Mouse (Mus musculus): Measurements from ENCODE around the gene Smim14. TPM values are rescaled to one million over a fixed set of nuclear protein-coding genes. Genes with fewer than 3 reads are reported as not detected.

Gene Smim14
- total and polyA plus RNA-seq, 3 experiments, result 18.8 to 29.8 TPM; not detected in 1

- H3K4me3 ChIP-seq (ENCODE audit: control insufficient read depth in 1 of 2, insufficient read depth in 1 of 2, low read depth in 2 of 2, low read length in 2 of 2), result no peak overlapping the region
- no peak for DNase-seq (ENCODE audit: low read depth, low spot score)
- no peaks in the 10 kb centered on the region for H3K27me3 ChIP-seq (ENCODE audit: control insufficient read depth in 1 of 2, insufficient read depth in 2 of 2, low read length in 2 of 2)
- peaks cover 0 to 19% of the 10 kb centered on the region in 2 experiments; a peak in 2 of 4 replicates for H3K36me3 ChIP-seq (ENCODE audit: control insufficient read depth in 1 of 2, insufficient read depth in 2 of 2, low read length in 2 of 2)
- peaks cover 3% of the 10 kb centered on the region; the same call in 1 of the 2 replicates for H3K79me2 ChIP-seq (ENCODE audit: control insufficient read depth, insufficient read depth, low read length, poor library complexity)
- H3K4me1 ChIP-seq (ENCODE audit: control insufficient read depth in 1 of 2, insufficient read depth in 2 of 2, low read length in 2 of 2), result peaks cover 12 to 20% of the 10 kb centered on the region in 2 experiments
- H3K27ac ChIP-seq (ENCODE audit: control insufficient read depth, low read depth, low read length), result no peak overlapping the region
- TF ChIP-seq RCOR1 (IDR thresholded peaks at IDR 0.05; ENCODE audit: low read depth, low read length), result no peak
- TF ChIP-seq MXI1 (IDR thresholded peaks at IDR 0.05; ENCODE audit: low read depth, low read length), result no peak
- TF ChIP-seq CHD2 (IDR thresholded peaks at IDR 0.05; ENCODE audit: low read length), result no peak
- no peak for TF ChIP-seq CTCF (IDR thresholded peaks at IDR 0.05 in 2 of 3, conservative IDR thresholded peaks at IDR 0.05 in 1 of 3; ENCODE audit: control insufficient read depth in 1 of 3, insufficient read depth in 1 of 3, low read depth in 2 of 3, low read length in 3 of 3, poor library complexity in 1 of 3, severe bottlenecking in 1 of 3)
- no peak for TF ChIP-seq BHLHE40 (IDR thresholded peaks at IDR 0.05; ENCODE audit: borderline replicate concordance, low read depth, low read length)
- no peak for TF ChIP-seq MEF2A (IDR thresholded peaks at IDR 0.05; ENCODE audit: extremely low read depth, insufficient replicate concordance, low read depth, low read length, poor library complexity, severe bottlenecking)
- TF ChIP-seq POLR2AphosphoS5 (IDR thresholded peaks at IDR 0.05; ENCODE audit: borderline replicate concordance, low read depth, low read length), result no peak
- TF ChIP-seq HCFC1 (IDR thresholded peaks at IDR 0.05; ENCODE audit: low read depth, low read length), result no peak
- TF ChIP-seq RAD21 (IDR thresholded peaks at IDR 0.05; ENCODE audit: low read depth, low read length), result no peak
- TF ChIP-seq MYC (IDR thresholded peaks at IDR 0.05; ENCODE audit: low read depth, low read length), result no peak
- no peak for TF ChIP-seq MAX (IDR thresholded peaks at IDR 0.05; ENCODE audit: low read length)
- TF ChIP-seq KAT2A (conservative IDR thresholded peaks at IDR 0.05; ENCODE audit: low read depth, low read length), result no peak
- no peak for TF ChIP-seq NELFE (IDR thresholded peaks at IDR 0.05; ENCODE audit: low read depth, low read length)
- TF ChIP-seq ETS1 (IDR thresholded peaks at IDR 0.05; ENCODE audit: low read depth, low read length), result no peak
- H3K9me3 ChIP-seq (replicated peaks; ENCODE audit: insufficient read depth, low read length), result no peaks in the 10 kb centered on the region
- no peak overlapping the region for H3K9ac ChIP-seq (ENCODE audit: control insufficient read depth, low read depth, low read length, poor library complexity, severe bottlenecking)
Measured at GRCm38 (mm10) chr5:65488725-65489124, 48.3 kb downstream of the Smim14 start.

GRCm38 (mm10) chr5:65487381-65487780 lies 49.6 kb downstream of the Smim14 start:
- Histone ChIP-seq H3K9ac (ENCODE audit: control insufficient read depth, low read depth, low read length, poor library complexity, severe bottlenecking) (no peak overlapping the region), H3K9me3 (replicated peaks; ENCODE audit: insufficient read depth, low read length) (no peaks in the 10 kb centered on the region), H3K4me1 (ENCODE audit: control insufficient read depth in 1 of 2, insufficient read depth in 2 of 2, low read length in 2 of 2) (peaks cover 9 to 26% of the 10 kb centered on the region in 2 experiments), H3K27ac (ENCODE audit: control insufficient read depth, low read depth, low read length) (no peak overlapping the region), H3K36me3 (ENCODE audit: control insufficient read depth in 1 of 2, insufficient read depth in 2 of 2, low read length in 2 of 2) (peaks cover 0 to 21% of the 10 kb centered on the region in 2 experiments; a peak in 2 of 4 replicates), H3K79me2 (ENCODE audit: control insufficient read depth, insufficient read depth, low read length, poor library complexity) (no peaks in the 10 kb centered on the region; the same call in 1 of the 2 replicates), H3K27me3 (ENCODE audit: control insufficient read depth in 1 of 2, insufficient read depth in 2 of 2, low read length in 2 of 2) (no peaks in the 10 kb centered on the region), H3K4me3 (ENCODE audit: control insufficient read depth in 1 of 2, insufficient read depth in 1 of 2, low read depth in 2 of 2, low read length in 2 of 2) (no peak overlapping the region)
- no peak for DNase-seq (ENCODE audit: low read depth, low spot score)
- no peak for TF ChIP-seq RCOR1 (IDR thresholded peaks at IDR 0.05; ENCODE audit: low read depth, low read length)
- no peak for TF ChIP-seq MEF2A (IDR thresholded peaks at IDR 0.05; ENCODE audit: extremely low read depth, insufficient replicate concordance, low read depth, low read length, poor library complexity, severe bottlenecking)
- TF ChIP-seq USF2 (IDR thresholded peaks at IDR 0.05; ENCODE audit: borderline replicate concordance in 1 of 2, insufficient read depth in 1 of 2, low read depth in 1 of 2, low read length in 2 of 2), result no peak
- no peak for TF ChIP-seq ZC3H11A (IDR thresholded peaks at IDR 0.05; ENCODE audit: low read depth, low read length)
- no peak for TF ChIP-seq E2F4 (IDR thresholded peaks at IDR 0.05; ENCODE audit: borderline replicate concordance, low read depth, low read length)
- no peak for TF ChIP-seq CTCF (IDR thresholded peaks at IDR 0.05 in 2 of 3, conservative IDR thresholded peaks at IDR 0.05 in 1 of 3; ENCODE audit: control insufficient read depth in 1 of 3, insufficient read depth in 1 of 3, low read depth in 2 of 3, low read length in 3 of 3, poor library complexity in 1 of 3, severe bottlenecking in 1 of 3)
- TF ChIP-seq CHD1 (IDR thresholded peaks at IDR 0.05; ENCODE audit: low read depth, low read length), result no peak
- no peak for TF ChIP-seq TCF12 (IDR thresholded peaks at IDR 0.05; ENCODE audit: low read depth, low read length)
- no peak for TF ChIP-seq JUND (IDR thresholded peaks at IDR 0.05; ENCODE audit: low read depth, low read length)
- no peak for TF ChIP-seq KAT2A (conservative IDR thresholded peaks at IDR 0.05; ENCODE audit: low read depth, low read length)
- TF ChIP-seq HCFC1 (IDR thresholded peaks at IDR 0.05; ENCODE audit: low read depth, low read length), result no peak
- TF ChIP-seq ZNF384 (IDR thresholded peaks at IDR 0.05; ENCODE audit: low read depth, low read length), result no peak
- TF ChIP-seq POLR2A (IDR thresholded peaks at IDR 0.05; ENCODE audit: control insufficient read depth in 1 of 2, insufficient read depth in 1 of 2, low read depth in 1 of 2, low read length in 2 of 2, poor library complexity in 1 of 2), result no peak
- TF ChIP-seq NRF1 (IDR thresholded peaks at IDR 0.05; ENCODE audit: insufficient read depth, low read depth, low read length, poor library complexity, severe bottlenecking), result no peak
- TF ChIP-seq ZKSCAN1 (IDR thresholded peaks at IDR 0.05; ENCODE audit: low read depth, low read length), result no peak
